Mouse (Mus musculus): Measurements from ENCODE around the gene H2-DMb1.

The H2-DMb1 gene

GRCm38 (mm10) chr17:34122188-34122984, 30.5 kb upstream of the H2-DMb1 start, which contains the start of gene Brd2:
Brd2 (minus strand) TSS chr17:34122634.
- DNase-seq (ENCODE audit: low read depth, low spot score): peak; percentile 97

GRCm38 (mm10) chr17:34123111-34123510, 29.8 kb upstream of the H2-DMb1 start:
- no peak for DNase-seq (ENCODE audit: low read depth, low spot score)

GRCm38 (mm10) chr17:34123518-34123917, 29.4 kb upstream of the H2-DMb1 start:
- DNase-seq (ENCODE audit: low read depth, low spot score): peak; percentile 52

DNA sequence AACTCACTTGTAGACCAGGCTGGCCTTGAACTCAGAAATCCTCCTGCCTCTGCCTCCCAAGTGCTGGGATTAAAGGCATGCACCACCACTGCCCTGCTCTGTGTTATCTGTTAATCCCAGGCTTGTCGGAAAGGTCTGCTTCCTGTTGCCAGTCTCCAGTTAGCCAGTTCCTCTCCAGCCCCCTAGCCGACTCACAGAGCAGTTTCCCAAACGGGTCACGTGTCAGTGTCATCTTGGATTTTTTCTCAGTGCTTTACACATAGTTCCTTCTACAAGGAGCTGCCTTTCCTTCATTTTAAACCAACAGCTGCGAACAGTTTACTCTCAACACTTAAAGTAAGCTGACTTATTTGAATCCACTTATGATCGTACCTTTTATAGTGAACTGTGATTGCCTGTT, 28.2 kb upstream of the H2-DMb1 start:
- no peak for DNase-seq (ENCODE audit: low read depth, low spot score)

GRCm38 (mm10) chr17:34126826-34127420, 25.9 kb upstream of the H2-DMb1 start:
- peak; percentile 64 for DNase-seq (ENCODE audit: low read depth, low spot score)

GRCm38 (mm10) chr17:34127475-34127874, 25.4 kb upstream of the H2-DMb1 start:
- peak; percentile 69 for DNase-seq (ENCODE audit: low read depth, low spot score)

DNA sequence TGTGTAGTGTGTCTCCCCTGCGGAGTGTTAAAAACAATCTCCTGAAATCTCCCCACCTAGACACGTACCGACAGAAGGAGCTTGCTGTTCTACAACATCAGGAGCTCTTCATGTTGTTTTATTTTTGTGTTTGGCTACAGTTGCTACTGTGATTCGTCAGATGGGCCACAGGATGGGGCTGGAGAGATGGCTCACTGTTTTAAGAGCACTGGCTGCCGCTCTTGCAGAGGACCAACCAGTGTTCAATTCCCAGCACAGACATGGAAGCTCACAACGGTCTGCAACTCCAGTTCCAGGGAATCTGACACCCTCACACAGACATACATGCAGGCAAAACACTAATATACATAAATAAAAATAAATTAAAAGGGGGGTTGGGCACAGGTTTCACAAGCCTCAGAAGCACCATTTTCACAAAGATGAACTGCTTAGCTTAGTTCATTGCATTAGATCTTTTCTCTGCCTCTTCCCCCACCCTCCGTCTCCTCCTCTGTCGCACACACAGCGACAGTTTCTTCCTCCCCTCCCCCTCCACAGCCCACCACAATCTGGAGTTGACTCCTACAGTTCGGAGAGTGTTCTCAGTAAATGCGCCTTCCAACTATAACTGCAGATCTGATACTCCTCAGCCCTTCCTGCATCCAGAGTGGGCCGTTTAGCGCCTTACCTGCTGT, 24.5 kb upstream of the H2-DMb1 start:
- DNase-seq (ENCODE audit: low read depth, low spot score): no peak

DNA sequence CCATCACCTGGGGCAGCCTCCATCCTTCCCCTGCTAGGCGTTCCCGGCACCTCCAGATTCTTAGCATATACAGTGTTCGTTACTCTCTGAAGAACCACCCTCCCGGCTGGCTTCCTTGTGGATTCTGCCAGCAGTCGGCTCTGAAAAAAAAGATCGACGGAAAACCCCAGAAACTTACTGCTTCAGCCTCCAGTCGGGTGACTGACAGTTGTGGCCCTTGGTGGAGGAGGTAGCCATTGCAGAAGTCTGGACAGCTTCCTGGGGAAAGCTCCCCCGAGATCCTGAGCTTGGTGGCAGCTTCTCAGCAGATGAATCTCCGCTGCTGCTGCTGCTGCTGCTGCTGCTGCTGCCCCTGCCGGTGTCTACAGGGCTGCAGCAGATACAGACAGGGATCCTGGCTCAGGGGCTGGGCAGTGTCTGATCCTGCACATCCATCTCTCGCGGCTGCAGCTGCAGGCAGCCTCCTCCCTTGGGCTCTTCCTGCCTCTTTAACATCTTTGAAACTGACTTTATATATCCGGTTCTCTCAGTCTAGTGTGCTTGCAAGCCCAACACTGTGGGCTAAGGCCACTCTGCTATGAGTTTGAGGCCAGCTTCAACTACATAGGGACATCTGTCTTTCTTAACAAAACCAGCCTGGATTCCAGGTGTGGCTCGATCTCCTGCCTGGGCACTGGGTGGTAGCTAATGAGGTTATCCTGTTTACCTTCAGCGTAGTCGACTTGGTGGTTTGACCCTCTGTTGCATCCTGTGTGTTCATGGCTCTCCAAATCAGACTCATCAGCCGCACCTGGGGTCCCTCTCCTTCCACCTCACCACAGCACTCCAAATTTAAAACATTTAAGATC, 23.7 kb upstream of the H2-DMb1 start:
- DNase-seq (ENCODE audit: low read depth, low spot score): no peak

- no peak for DNase-seq (ENCODE audit: low read depth, low spot score)
Observed at GRCm38 (mm10) chr17:34130073-34130947, 22.6 kb upstream of the H2-DMb1 start.

DNA sequence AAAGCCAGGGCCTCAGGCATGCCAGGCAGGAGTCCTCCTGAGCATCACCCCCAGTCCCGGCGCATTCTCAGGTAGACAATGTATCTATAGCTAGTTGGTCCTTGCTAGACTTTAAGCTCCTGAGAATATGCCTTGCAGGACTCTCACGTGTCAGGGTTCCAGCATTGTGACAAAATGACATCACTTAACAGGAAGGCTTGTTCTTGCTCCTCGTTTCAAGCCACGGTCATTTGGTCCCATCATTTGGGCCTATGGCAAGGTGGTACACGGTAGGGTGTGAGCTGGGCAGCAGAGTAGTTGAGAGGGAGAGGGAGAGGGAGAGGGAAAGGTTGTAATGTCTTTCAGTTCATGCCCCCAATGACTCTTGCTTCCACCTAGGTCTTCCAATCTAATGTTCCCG, 21.0 kb upstream of the H2-DMb1 start:
- DNase-seq (ENCODE audit: low read depth, low spot score): no peak

DNA sequence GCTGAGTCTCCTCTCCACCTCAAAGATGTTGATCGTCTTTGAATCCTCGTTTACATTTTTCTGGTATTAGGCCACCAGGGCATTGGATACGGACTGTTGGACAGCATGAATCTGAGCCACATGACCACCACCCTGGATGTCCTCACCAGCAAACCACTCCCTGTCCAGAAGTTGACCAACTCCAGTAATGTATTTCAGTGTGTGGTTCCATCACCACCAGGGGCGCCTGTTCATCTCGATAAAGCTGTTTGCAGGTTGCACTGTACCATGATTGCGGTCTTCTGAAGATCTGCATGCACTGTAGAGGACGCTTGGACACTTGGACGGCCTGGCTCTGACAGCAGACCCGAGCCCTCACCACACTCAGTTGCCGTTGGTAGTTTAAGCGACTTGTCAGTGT, 19.6 kb upstream of the H2-DMb1 start:
- DNase-seq (ENCODE audit: low read depth, low spot score): peak; percentile 43

GRCm38 (mm10) chr17:34134451-34134850, 18.4 kb upstream of the H2-DMb1 start:
- DNase-seq (ENCODE audit: low read depth, low spot score): no peak

GRCm38 (mm10) chr17:34135297-34136224, 17.3 kb upstream of the H2-DMb1 start:
- DNase-seq (ENCODE audit: low read depth, low spot score): peak; percentile 99

DNA sequence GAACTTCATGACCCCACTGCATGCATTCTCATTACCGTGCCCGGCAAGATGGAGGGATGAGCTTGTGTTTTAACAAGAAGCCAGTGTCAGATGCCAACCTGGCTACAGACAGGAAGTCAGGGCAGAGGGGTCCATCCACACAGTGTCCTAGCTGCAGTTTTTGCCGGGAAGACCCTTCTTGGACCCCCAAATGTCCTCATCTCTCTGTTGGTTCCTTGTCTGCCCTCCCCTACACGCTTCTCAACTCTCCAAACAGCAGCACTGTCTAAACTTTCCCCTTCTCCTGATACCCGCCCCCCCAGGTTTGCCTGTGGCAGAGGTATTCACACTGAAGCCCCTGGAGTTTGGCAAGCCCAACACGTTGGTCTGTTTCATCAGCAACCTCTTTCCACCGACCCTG, 15.3 kb upstream of the H2-DMb1 start:
- no peak for DNase-seq (ENCODE audit: low read depth, low spot score)

DNA sequence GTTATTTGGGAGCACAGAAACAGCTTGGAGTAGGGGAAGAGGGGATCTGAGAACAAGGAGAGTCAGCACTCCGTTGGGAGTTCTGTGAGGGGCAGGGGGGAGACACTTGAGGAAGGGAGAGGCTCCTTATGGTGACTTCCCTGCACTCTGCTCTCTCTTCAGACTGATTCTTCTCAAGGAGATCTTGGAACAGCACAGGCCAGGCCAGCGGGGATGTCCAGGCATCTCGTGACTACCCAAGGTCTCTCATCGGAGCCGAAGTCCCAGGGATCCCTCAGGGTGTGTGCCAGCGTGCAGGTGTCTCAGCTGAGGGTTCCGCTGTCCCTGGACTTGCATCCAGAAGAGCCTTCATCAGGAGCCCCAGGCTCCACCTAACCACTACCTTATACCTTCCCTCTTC, 14.2 kb upstream of the H2-DMb1 start:
- no peak for DNase-seq (ENCODE audit: low read depth, low spot score)

- peak; percentile 71 for DNase-seq (ENCODE audit: low read depth, low spot score)
Observed at GRCm38 (mm10) chr17:34139416-34139815, 13.5 kb upstream of the H2-DMb1 start.

- no peak for DNase-seq (ENCODE audit: low read depth, low spot score)
Observed at GRCm38 (mm10) chr17:34140240-34140639, 12.6 kb upstream of the H2-DMb1 start.

- DNase-seq (ENCODE audit: low read depth, low spot score): no peak
Observed at GRCm38 (mm10) chr17:34141448-34141847, 11.4 kb upstream of the H2-DMb1 start.

GRCm38 (mm10) chr17:34142456-34143010, 10.3 kb upstream of the H2-DMb1 start:
- no peak for DNase-seq (ENCODE audit: low read depth, low spot score)

Data from ZHBTc4 (cell line).